8 mouse cellular contexts compared by ENCODE assay signal in genomic region chr10:80138553-80139438, GRCm38 (mm10). TPM values are rescaled to one million over a fixed set of nuclear protein-coding genes. Genes with fewer than 3 reads are reported as not detected.
DNase-seq lines count a peak whose midpoint lies in the region; ATAC-seq lines count a peak whose summit lies in the region.

Atp5d (plus strand) TSS chr10:80138632.

- no peaks in the 10 kb centered on the region for H3K9me3 ChIP-seq in forebrain, embryonic 15.5 days
- H3K9me3 ChIP-seq in liver, embryonic 16.5 days (replicated peaks; ENCODE audit: control insufficient read depth, low read length), result no peaks in the 10 kb centered on the region
- H3K9me3 ChIP-seq in neural tube, embryonic 15.5 days (replicated peaks), result no peaks in the 10 kb centered on the region

- DNase-seq in NIH3T3 (ENCODE audit: low read depth), result peak; percentile 82
- peak; percentile 86 for DNase-seq in cerebellum, adult 11-12 months
- peak; percentile 58 to 69 for DNase-seq in heart, postnatal 36 days
- DNase-seq in large intestine, adult 2 months (ENCODE audit: low read depth, low spot score), result no peak
- no peak for DNase-seq in ovary, postnatal 14 days (ENCODE audit: low spot score)

- peak within 1 kb of the TSS; percentile 76 for H3K4me3 ChIP-seq in forebrain, embryonic 15.5 days
- peak within 1 kb of the TSS; percentile 63 for H3K4me3 ChIP-seq in liver, embryonic 16.5 days (ENCODE audit: low read depth, low read length)
- peak within 1 kb of the TSS; percentile 79 for H3K4me3 ChIP-seq in neural tube, embryonic 15.5 days (replicated peaks)

- ATAC-seq in forebrain, embryonic 15.5 days (replicated peaks), result peak; percentile 3
- peak; percentile 1; the same call in 1 of the 2 replicates for ATAC-seq in liver, embryonic 16.5 days (ENCODE audit: low read depth)
- peak; percentile 19 for ATAC-seq in neural tube, embryonic 15.5 days (ENCODE audit: low FRiP score)

- WGBS in forebrain, embryonic 15.5 days, result under 1% methylated on average over 69 of the region's 94 CpGs
- WGBS in large intestine, adult 2 months, result under 1% methylated on average over 94 of the region's 94 CpGs
- WGBS in liver, embryonic 16.5 days (ENCODE audit: insufficient replicate concordance), result under 1% methylated on average over 87 of the region's 94 CpGs
- under 1% methylated on average over 91 of the region's 94 CpGs for WGBS in neural tube, embryonic 15.5 days

- H3K27ac ChIP-seq in forebrain, embryonic 15.5 days (replicated peaks), result peak within 1 kb of the TSS; percentile 89
- H3K27ac ChIP-seq in liver, embryonic 16.5 days (ENCODE audit: low read length), result 0 out of 2 replicates have a peak within 1 kb of the TSS, but pooled peaks have one; percentile 11
- H3K27ac ChIP-seq in neural tube, embryonic 15.5 days (replicated peaks), result peak within 1 kb of the TSS; percentile 97

- H3K36me3 ChIP-seq in forebrain, embryonic 15.5 days, result peaks cover 18% of the 10 kb centered on the region
- peaks cover under 1% of the 10 kb centered on the region; the same call in 1 of the 2 replicates for H3K36me3 ChIP-seq in liver, embryonic 16.5 days (ENCODE audit: control insufficient read depth, insufficient read depth)
- H3K36me3 ChIP-seq in neural tube, embryonic 15.5 days, result peaks cover 24% of the 10 kb centered on the region

- H3K4me1 ChIP-seq in forebrain, embryonic 15.5 days, result peaks cover 61% of the 10 kb centered on the region
- peaks cover 61% of the 10 kb centered on the region for H3K4me1 ChIP-seq in liver, embryonic 16.5 days (ENCODE audit: control insufficient read depth, low read depth, low read length)
- H3K4me1 ChIP-seq in neural tube, embryonic 15.5 days, result peaks cover 60% of the 10 kb centered on the region

- peak within 1 kb of the TSS; percentile 83 for H3K9ac ChIP-seq in forebrain, embryonic 15.5 days (replicated peaks)
- H3K9ac ChIP-seq in liver, embryonic 16.5 days (ENCODE audit: low read depth, low read length), result peak within 1 kb of the TSS; percentile 56
- H3K9ac ChIP-seq in neural tube, embryonic 15.5 days (replicated peaks), result peak within 1 kb of the TSS; percentile 76

- no peaks in the 10 kb centered on the region for H3K27me3 ChIP-seq in forebrain, embryonic 15.5 days
- peaks cover 54% of the 10 kb centered on the region for H3K27me3 ChIP-seq in liver, embryonic 16.5 days (ENCODE audit: control insufficient read depth, insufficient read depth, low read depth, low read length)
- H3K27me3 ChIP-seq in neural tube, embryonic 15.5 days (replicated peaks), result no peaks in the 10 kb centered on the region

- intact Hi-C loops in heart, postnatal 36 days (cut with DNase I), result loop anchor here (2.0 kb wide), 1 partner anchor 14 kb away; no protein-coding TSS in a partner anchor

- peak within 1 kb of the TSS; percentile 89 for H3K4me2 ChIP-seq in forebrain, embryonic 15.5 days (replicated peaks)
- H3K4me2 ChIP-seq in liver, embryonic 16.5 days (ENCODE audit: low read depth, low read length), result peak within 1 kb of the TSS; percentile 93
- peak within 1 kb of the TSS; percentile 89 for H3K4me2 ChIP-seq in neural tube, embryonic 15.5 days

RNA-seq across cellular contexts. Expression of gene Atp5d, which starts in this region (rescaled TPM):
- polyA plus RNA-seq in forebrain, embryonic 15.5 days (2015; fragmentation: Nextera tagmentation; extraction: Ambion mirVana), result 437 and 444 TPM in 2 replicates
- 1,000 to 10,000 TPM; 1,105 to 1,168 TPM for total RNA-seq in heart, postnatal 36 days (2021)
- polyA plus RNA-seq in large intestine, adult 2 months (2012; rRNA removed), result 1,215 and 1,440 TPM in 2 replicates
- 288 and 309 TPM in 2 replicates for polyA plus RNA-seq in liver, embryonic 16.5 days (2015; fragmentation: Nextera tagmentation; extraction: Ambion mirVana)
- 553 and 558 TPM in 2 replicates for polyA plus RNA-seq in neural tube, embryonic 15.5 days (2015; fragmentation: Nextera tagmentation; extraction: Ambion mirVana)

Comparison
In these comparisons a context has a peak if more than half of its experiments do, and no peak if none do; other contexts are left out.
1. DNase-seq: peak in NIH3T3 (single experiment), cerebellum, adult 11-12 months (single experiment) and heart, postnatal 36 days (2 of 2); none in large intestine, adult 2 months (single experiment) and ovary, postnatal 14 days (single experiment).
2. H3K27ac ChIP-seq: peak in every context shown above with its lines; median percentile 97 in neural tube, embryonic 15.5 days; 89 in forebrain, embryonic 15.5 days; 11 in liver, embryonic 16.5 days.
3. Peak in every context shown above with its lines, with median percentiles within 50 percentile points of each other: ATAC-seq, H3K4me2 ChIP-seq, H3K4me3 ChIP-seq and H3K9ac ChIP-seq.